8 mouse cellular contexts compared by ENCODE assay signal in genomic region chr6:83775638-83776293, GRCm38 (mm10). TPM values are rescaled to one million over a fixed set of nuclear protein-coding genes. Genes with fewer than 3 reads are reported as not detected.
DNase-seq lines count a peak whose midpoint lies in the region; ATAC-seq and TF ChIP-seq lines count a peak whose summit lies in the region.

Gene Tex261, minus strand, starts transcription at chr6:83775813.

- peak within 1 kb of the TSS; percentile 95 for H3K4me3 ChIP-seq in embryonic facial prominence, embryonic 14.5 days (ENCODE audit: low read depth, low read length)
- H3K4me3 ChIP-seq in heart, adult 2 months, result peak within 1 kb of the TSS; percentile 89
- H3K4me3 ChIP-seq in limb, embryonic 13.5 days, result peak within 1 kb of the TSS; percentile 94
- H3K4me3 ChIP-seq in midbrain, embryonic 16.5 days (ENCODE audit: low read depth, low read length), result peak within 1 kb of the TSS; percentile 91

- TF ChIP-seq EP300 in heart, adult 2 months (IDR thresholded peaks at IDR 0.05; ENCODE audit: insufficient read depth, low read depth, low read length), result no peak

- no peaks in the 10 kb centered on the region for H3K27me3 ChIP-seq in embryonic facial prominence, embryonic 14.5 days (replicated peaks; ENCODE audit: control insufficient read depth, insufficient read depth, low read length)
- H3K27me3 ChIP-seq in heart, adult 2 months (ENCODE audit: control insufficient read depth, insufficient read depth, low read length), result no peaks in the 10 kb centered on the region
- H3K27me3 ChIP-seq in limb, embryonic 13.5 days, result no peaks in the 10 kb centered on the region
- H3K27me3 ChIP-seq in midbrain, embryonic 16.5 days (ENCODE audit: control insufficient read depth, insufficient read depth, low read depth, low read length), result no peaks in the 10 kb centered on the region

- peak; percentile 66; the same call in 1 of the 2 replicates for TF ChIP-seq POLR2A in heart, adult 2 months (IDR thresholded peaks at IDR 0.05; ENCODE audit: insufficient read depth, low read depth, low read length)

- peak; percentile 76 for TF ChIP-seq CTCF in heart, adult 2 months (IDR thresholded peaks at IDR 0.05)

- peak; percentile 94 for DNase-seq in 3T3-L1 (ENCODE audit: low read depth, low spot score)
- peak; percentile 86 for DNase-seq in adrenal gland, postnatal 4 days (ENCODE audit: low spot score in 2 of 2)
- DNase-seq in embryonic facial prominence, embryonic 14.5 days (ENCODE audit: low spot score), result peak; percentile 94
- DNase-seq in heart, adult 2 months, result peak; percentile 93 to 95
- peak; percentile 88 for DNase-seq in kidney, adult 8-10 months
- DNase-seq in spleen, postnatal 10 days (ENCODE audit: low spot score in 2 of 2), result peak; percentile 83 to 91

- no peaks in the 10 kb centered on the region for H3K9me3 ChIP-seq in embryonic facial prominence, embryonic 14.5 days (ENCODE audit: control insufficient read depth, low read length)
- H3K9me3 ChIP-seq in limb, embryonic 13.5 days, result no peaks in the 10 kb centered on the region
- no peaks in the 10 kb centered on the region for H3K9me3 ChIP-seq in midbrain, embryonic 16.5 days (replicated peaks; ENCODE audit: control insufficient read depth, low read length, poor library complexity, severe bottlenecking)

- H3K4me2 ChIP-seq in embryonic facial prominence, embryonic 14.5 days (ENCODE audit: low read depth, low read length), result peak within 1 kb of the TSS; percentile 89
- peak within 1 kb of the TSS; percentile 88 for H3K4me2 ChIP-seq in limb, embryonic 13.5 days (replicated peaks)
- H3K4me2 ChIP-seq in midbrain, embryonic 16.5 days (ENCODE audit: low read length), result peak within 1 kb of the TSS; percentile 88

- H3K4me1 ChIP-seq in embryonic facial prominence, embryonic 14.5 days (ENCODE audit: control insufficient read depth, insufficient read depth, low read length), result peaks cover 10% of the 10 kb centered on the region
- peaks cover 3% of the 10 kb centered on the region for H3K4me1 ChIP-seq in heart, adult 2 months (ENCODE audit: control insufficient read depth, insufficient read depth, low read length)
- peaks cover 18% of the 10 kb centered on the region for H3K4me1 ChIP-seq in limb, embryonic 13.5 days
- peaks cover 20% of the 10 kb centered on the region for H3K4me1 ChIP-seq in midbrain, embryonic 16.5 days (ENCODE audit: control insufficient read depth, insufficient read depth, low read length)

- H3K79me2 ChIP-seq in heart, adult 2 months (replicated peaks; ENCODE audit: control insufficient read depth, insufficient read depth, low read length), result no peaks in the 10 kb centered on the region

- peak within 1 kb of the TSS; percentile 83 for H3K27ac ChIP-seq in embryonic facial prominence, embryonic 14.5 days (replicated peaks; ENCODE audit: low read depth, low read length)
- H3K27ac ChIP-seq in heart, adult 2 months, result peak within 1 kb of the TSS; percentile 88
- peak within 1 kb of the TSS; percentile 80; the same call in 1 of the 2 replicates for H3K27ac ChIP-seq in limb, embryonic 13.5 days
- peak within 1 kb of the TSS; percentile 82 for H3K27ac ChIP-seq in midbrain, embryonic 16.5 days (ENCODE audit: low read length)

- peaks cover 21% of the 10 kb centered on the region for H3K36me3 ChIP-seq in embryonic facial prominence, embryonic 14.5 days (ENCODE audit: control insufficient read depth, insufficient read depth, low read length)
- no peaks in the 10 kb centered on the region for H3K36me3 ChIP-seq in heart, adult 2 months (ENCODE audit: control insufficient read depth, insufficient read depth, low read length)
- peaks cover 29% of the 10 kb centered on the region for H3K36me3 ChIP-seq in limb, embryonic 13.5 days
- no peaks in the 10 kb centered on the region; the same call in 1 of the 2 replicates for H3K36me3 ChIP-seq in midbrain, embryonic 16.5 days (ENCODE audit: control insufficient read depth, insufficient read depth, low read length)

- 0% methylated on average over 35 of the region's 45 CpGs for WGBS in embryonic facial prominence, embryonic 14.5 days
- WGBS in heart, adult 2 months, result under 1% methylated on average over 45 of the region's 45 CpGs
- 2% methylated on average over 44 of the region's 45 CpGs for WGBS in limb, embryonic 13.5 days
- under 1% methylated on average over 35 of the region's 45 CpGs for WGBS in midbrain, embryonic 16.5 days

- peak within 1 kb of the TSS; percentile 97 for H3K9ac ChIP-seq in embryonic facial prominence, embryonic 14.5 days (ENCODE audit: low read depth, low read length)
- peak within 1 kb of the TSS; percentile 98 for H3K9ac ChIP-seq in heart, adult 2 months (ENCODE audit: low read depth, low read length)
- H3K9ac ChIP-seq in limb, embryonic 13.5 days, result peak within 1 kb of the TSS; percentile 97
- peak within 1 kb of the TSS; percentile 95 for H3K9ac ChIP-seq in midbrain, embryonic 16.5 days (ENCODE audit: low read depth, low read length)

- intact Hi-C loops in heart, adult 2 months (cut with DNase I), result loop anchor here (5.0 kb wide), 2 partner anchors 57 to 137 kb away; partner anchors contain the start of gene Paip2b

- ATAC-seq in embryonic facial prominence, embryonic 14.5 days (ENCODE audit: low read depth), result peak; percentile 98
- peak; percentile 96 for ATAC-seq in limb, embryonic 13.5 days (ENCODE audit: low FRiP score, low read depth)
- ATAC-seq in midbrain, embryonic 16.5 days, result peak; percentile 97

RNA-seq across cellular contexts. Expression of gene Tex261, which starts in this region (rescaled TPM):
- 10 to 100 TPM; 93.7 to 93.9 TPM for total RNA-seq in adrenal gland, postnatal 4 days (2021)
- 92.5 and 98.9 TPM in 2 replicates for polyA plus RNA-seq in embryonic facial prominence, embryonic 14.5 days (2014; fragmentation: Nextera tagmentation; extraction: Ambion mirVana)
- 100 to 1,000 TPM in 1 of 2 experiments, 10 to 100 TPM in 1; 90.6 to 102 TPM for total RNA-seq in heart, adult 2 months (2021)
- 126 and 156 TPM in 2 replicates for polyA plus RNA-seq in heart, adult 2 months (2012; rRNA removed)
- 96.2 and 97.8 TPM in 2 replicates for polyA plus RNA-seq in limb, embryonic 13.5 days (2015; fragmentation: Nextera tagmentation; extraction: Ambion mirVana)
- polyA plus RNA-seq in midbrain, embryonic 16.5 days (2015; fragmentation: Nextera tagmentation; extraction: Ambion mirVana), result 62.8 and 69.3 TPM in 2 replicates

Comparison
In these comparisons a context has a peak if more than half of its experiments do, and no peak if none do; other contexts are left out.
1. Peak in every context shown above with its lines: DNase-seq, ATAC-seq, H3K4me3 ChIP-seq and H3K27ac ChIP-seq.